Mouse (Mus musculus): ENCODE results near the gene Gnai2. TPM values are rescaled to one million over a fixed set of nuclear protein-coding genes. Genes with fewer than 3 reads are reported as not detected.
"Not testable (repeated sequence)": the region's sequence is repeated elsewhere in the genome, so short reads cannot be mapped to it uniquely, and the experiment has no call there.

The Gnai2 gene
- polyA plus RNA-seq, 1 experiment from 2014 or later, result 162 TPM

DNA sequence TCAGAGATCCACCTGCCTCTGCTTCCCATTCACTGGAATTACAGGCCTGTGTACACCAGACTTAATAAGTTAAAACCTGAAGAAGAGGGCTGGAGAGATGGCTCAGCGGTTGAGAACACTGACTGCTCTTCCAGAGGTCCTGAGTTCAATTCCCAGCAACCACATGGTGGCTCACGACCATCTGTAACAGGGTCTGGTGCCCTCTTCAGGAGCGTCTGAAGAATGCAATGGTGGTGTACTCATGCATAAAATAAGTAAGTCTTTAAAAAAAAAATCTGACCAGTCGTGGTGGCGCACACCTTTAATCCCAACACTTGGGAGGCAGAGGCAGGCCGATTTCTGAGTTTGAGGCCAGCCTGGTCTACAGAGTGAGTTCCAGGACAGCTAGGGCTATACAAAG lies 61.4 kb downstream of the Gnai2 start:
- Histone ChIP-seq H3K4me1 (replicated peaks) (peaks cover 85% of the 10 kb centered on the region), H3K36me3 (replicated peaks) (peaks cover 33% of the 10 kb centered on the region)
- not testable (repeated sequence) for H3K9ac ChIP-seq; ATAC-seq (ENCODE audit: insufficient read depth); H3K4me2 ChIP-seq; H3K9me3 ChIP-seq (replicated peaks); H3K27ac ChIP-seq (replicated peaks); H3K27me3 ChIP-seq; H3K4me3 ChIP-seq (replicated peaks)
- 66% methylated on average over 6 of the region's 6 CpGs for WGBS (ENCODE audit: insufficient replicate concordance)

DNA sequence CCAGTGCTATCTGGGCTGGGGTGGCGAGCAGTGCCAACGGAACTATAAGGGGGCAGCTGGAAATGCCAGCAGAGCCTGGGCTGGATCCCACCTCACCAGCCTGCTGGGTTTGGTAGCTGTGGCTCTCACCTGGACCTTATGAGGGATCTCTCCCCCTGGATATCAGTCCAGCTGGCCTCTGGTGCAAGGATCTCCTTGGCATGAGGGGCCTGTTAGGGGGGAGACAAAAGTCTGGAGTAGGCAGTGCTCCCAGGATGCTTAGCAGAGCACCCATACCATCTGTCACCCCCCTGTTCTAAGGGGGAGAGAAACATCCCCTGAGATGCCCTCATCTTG lies 62.9 kb downstream of the Gnai2 start:
- no peaks in the 10 kb centered on the region for H3K9me3 ChIP-seq (replicated peaks)
- peak overlapping the region; percentile 81; the same call in 1 of the 2 replicates for H3K9ac ChIP-seq
- no peak for ATAC-seq (ENCODE audit: insufficient read depth)
- WGBS (ENCODE audit: insufficient replicate concordance), result 83% methylated on average over 2 of the region's 2 CpGs
- peak overlapping the region; percentile 96 for H3K27ac ChIP-seq (replicated peaks)
- peak overlapping the region; percentile 89 for H3K4me2 ChIP-seq
- peaks cover 86% of the 10 kb centered on the region for H3K4me1 ChIP-seq (replicated peaks)
- peak overlapping the region; percentile 80; the same call in 1 of the 2 replicates for H3K4me3 ChIP-seq (replicated peaks)
- H3K27me3 ChIP-seq, result no peaks in the 10 kb centered on the region
- peaks cover 33% of the 10 kb centered on the region for H3K36me3 ChIP-seq (replicated peaks)

GRCm38 (mm10) chr9:107571534-107572326 lies 63.4 kb downstream of the Gnai2 start:
- Histone ChIP-seq H3K9me3 (replicated peaks) (no peaks in the 10 kb centered on the region), H3K27me3 (no peaks in the 10 kb centered on the region), H3K4me3 (replicated peaks) (peak overlapping the region; percentile 80), H3K27ac (replicated peaks) (peak overlapping the region; percentile 96), H3K4me1 (replicated peaks) (peaks cover 86% of the 10 kb centered on the region), H3K9ac (peak overlapping the region; percentile 81), H3K4me2 (peak overlapping the region; percentile 89), H3K36me3 (replicated peaks) (peaks cover 33% of the 10 kb centered on the region)
- 68% methylated on average over 22 of the region's 22 CpGs for WGBS (ENCODE audit: insufficient replicate concordance)
- ATAC-seq (ENCODE audit: insufficient read depth), result peak; percentile 31

- Histone ChIP-seq H3K4me1 (replicated peaks) (peaks cover 86% of the 10 kb centered on the region), H3K36me3 (replicated peaks) (peaks cover 33% of the 10 kb centered on the region)
These were observed 64.3 kb downstream of the Gnai2 start for GRCm38 (mm10) chr9:107570845-107571244.

GRCm38 (mm10) chr9:107570016-107570415 lies 65.2 kb downstream of the Gnai2 start:
- Histone ChIP-seq H3K27ac (replicated peaks) (peak overlapping the region; percentile 96), H3K27me3 (no peaks in the 10 kb centered on the region), H3K9me3 (replicated peaks) (no peaks in the 10 kb centered on the region), H3K4me2 (peak overlapping the region; percentile 89), H3K4me1 (replicated peaks) (peaks cover 86% of the 10 kb centered on the region), H3K4me3 (replicated peaks) (peak overlapping the region; percentile 80), H3K36me3 (replicated peaks) (peaks cover 39% of the 10 kb centered on the region), H3K9ac (peak overlapping the region; percentile 81)
- no peak for ATAC-seq (ENCODE audit: insufficient read depth)
- WGBS (ENCODE audit: insufficient replicate concordance), result 63% methylated on average over 13 of the region's 13 CpGs

More at GRCm38 (mm10) chr9:107570845-107571244, 64.3 kb downstream of the Gnai2 start:
- Histone ChIP-seq H3K9ac (peak overlapping the region; percentile 81), H3K4me3 (replicated peaks) (peak overlapping the region; percentile 80), H3K4me2 (peak overlapping the region; percentile 89), H3K9me3 (replicated peaks) (no peaks in the 10 kb centered on the region), H3K27ac (replicated peaks) (peak overlapping the region; percentile 96), H3K27me3 (no peaks in the 10 kb centered on the region)
- ATAC-seq (ENCODE audit: insufficient read depth), result peak; percentile 65
- WGBS (ENCODE audit: insufficient replicate concordance), result 31% methylated on average over 21 of the region's 21 CpGs

GRCm38 (mm10) chr9:107569270-107569669 lies 65.9 kb downstream of the Gnai2 start:
- H3K36me3 ChIP-seq (replicated peaks), result peaks cover 40% of the 10 kb centered on the region
- H3K9me3 ChIP-seq (replicated peaks), result no peaks in the 10 kb centered on the region

DNA sequence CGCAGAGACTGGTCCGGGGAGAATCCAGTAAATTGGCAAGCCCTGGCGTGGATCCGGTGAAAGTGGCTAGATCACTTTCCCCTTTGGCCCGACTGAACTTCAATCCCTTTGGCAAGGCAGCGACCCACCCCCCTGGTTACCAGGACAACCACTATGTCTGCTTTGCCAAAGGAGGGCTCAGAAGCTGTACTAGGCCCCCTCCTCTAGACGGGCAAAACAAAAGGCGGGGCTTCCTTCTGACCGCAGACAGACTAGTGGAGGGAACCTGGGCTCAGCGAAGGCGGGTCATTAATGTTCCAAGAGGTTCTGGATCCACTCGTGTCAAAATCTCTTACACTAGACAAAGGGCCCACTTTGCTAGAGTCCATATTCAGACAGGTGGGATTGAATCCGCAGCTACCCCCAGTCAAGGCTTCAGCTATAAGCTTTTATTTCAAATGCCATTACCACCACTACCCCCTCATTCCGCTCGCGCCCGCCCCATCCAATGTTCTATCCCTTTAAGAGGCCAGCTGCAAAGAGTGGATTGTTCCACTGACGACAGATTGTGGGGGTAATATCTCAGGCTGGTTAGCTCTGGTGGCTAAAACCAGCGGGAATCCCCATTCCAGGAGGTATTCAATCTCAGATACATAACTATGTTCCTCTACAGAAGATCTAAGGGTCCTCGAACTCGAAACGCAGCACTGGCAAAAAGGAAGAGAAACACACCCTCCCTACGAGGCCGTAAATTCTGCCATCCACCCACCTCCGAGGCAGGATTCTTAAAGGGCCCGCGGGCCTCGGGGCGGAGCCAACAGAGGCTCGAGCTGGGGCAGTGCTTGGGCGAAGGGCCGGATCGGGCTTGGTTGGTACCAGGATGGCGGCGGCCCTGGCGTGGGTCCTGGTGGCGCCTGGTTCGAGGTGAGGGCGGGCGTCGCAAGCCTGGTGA lies 66.6 kb downstream of the Gnai2 start:
- Histone ChIP-seq H3K27me3 (no peaks in the 10 kb centered on the region), H3K36me3 (replicated peaks) (peaks cover 40% of the 10 kb centered on the region), H3K4me3 (replicated peaks) (peak overlapping the region; percentile 80), H3K9me3 (replicated peaks) (no peaks in the 10 kb centered on the region), H3K4me2 (peak overlapping the region; percentile 89), H3K27ac (replicated peaks) (peak overlapping the region; percentile 96), H3K4me1 (replicated peaks) (peaks cover 92% of the 10 kb centered on the region), H3K9ac (peak overlapping the region; percentile 81)
- ATAC-seq (ENCODE audit: insufficient read depth), result peak; percentile 76
- WGBS (ENCODE audit: insufficient replicate concordance), result 1% methylated on average over 41 of the region's 41 CpGs

More at GRCm38 (mm10) chr9:107569270-107569669, 65.9 kb downstream of the Gnai2 start:
- ATAC-seq (ENCODE audit: insufficient read depth), result peak; percentile 4
- Histone ChIP-seq H3K9ac (peak overlapping the region; percentile 81), H3K27ac (replicated peaks) (peak overlapping the region; percentile 96), H3K4me1 (replicated peaks) (peaks cover 87% of the 10 kb centered on the region), H3K27me3 (no peaks in the 10 kb centered on the region), H3K4me2 (peak overlapping the region; percentile 89), H3K4me3 (replicated peaks) (peak overlapping the region; percentile 80)
- WGBS (ENCODE audit: insufficient replicate concordance), result under 1% methylated on average over 23 of the region's 23 CpGs

DNA sequence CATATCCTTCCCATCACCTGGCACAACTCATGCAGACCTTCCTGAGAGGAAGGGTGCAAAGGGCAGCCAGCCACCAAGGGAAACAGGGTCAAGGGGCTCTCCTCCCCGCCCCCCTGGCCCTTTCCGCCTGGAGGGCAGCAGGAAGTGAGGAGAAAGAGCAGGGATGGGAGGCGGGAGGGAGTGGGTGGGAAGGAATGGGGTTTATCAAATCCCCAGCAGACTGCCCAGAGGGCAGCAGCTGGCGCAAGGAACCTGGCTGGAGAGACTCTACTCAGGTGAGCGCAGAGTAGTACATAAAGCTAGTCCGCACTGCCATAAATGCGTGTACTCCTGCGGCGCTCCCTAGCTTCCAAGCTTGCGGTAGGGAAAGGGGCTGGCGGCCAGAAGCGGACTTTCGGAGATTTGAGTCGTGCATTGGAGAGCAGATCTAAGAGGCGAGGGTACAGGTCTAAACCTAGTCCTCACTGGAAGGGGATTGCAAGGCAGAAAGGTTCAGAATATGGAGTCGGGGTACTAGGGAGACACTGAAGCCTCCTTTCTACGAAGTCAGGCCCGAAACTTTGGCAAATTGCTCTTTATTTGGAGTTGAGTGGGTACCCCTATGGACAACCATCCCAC lies 67.4 kb downstream of the Gnai2 start, which contains the start of gene Hyal2:
Gene Hyal2 (plus strand): TSS at position 244 of the 618 bp plus-strand sequence.
- Histone ChIP-seq H3K9me3 (replicated peaks) (no peaks in the 10 kb centered on the region), H3K36me3 (replicated peaks) (peaks cover 33% of the 10 kb centered on the region), H3K4me3 (replicated peaks) (peak within 1 kb of the TSS; percentile 80), H3K27me3 (no peaks in the 10 kb centered on the region), H3K27ac (replicated peaks) (peak within 1 kb of the TSS; percentile 96), H3K9ac (peak within 1 kb of the TSS; percentile 81), H3K4me2 (peak within 1 kb of the TSS; percentile 89), H3K4me1 (replicated peaks) (peaks cover 90% of the 10 kb centered on the region)
- WGBS (ENCODE audit: insufficient replicate concordance), result 40% methylated on average over 18 of the region's 18 CpGs
- ATAC-seq (ENCODE audit: insufficient read depth), result no peak

GRCm38 (mm10) chr9:107566855-107567254 lies 68.3 kb downstream of the Gnai2 start:
- no peak for ATAC-seq (ENCODE audit: insufficient read depth)
- no peaks in the 10 kb centered on the region for H3K9me3 ChIP-seq (replicated peaks)
- H3K9ac ChIP-seq, result no peak overlapping the region
- H3K36me3 ChIP-seq (replicated peaks), result peaks cover 32% of the 10 kb centered on the region
- peaks cover 90% of the 10 kb centered on the region for H3K4me1 ChIP-seq (replicated peaks)
- no peak overlapping the region for H3K4me3 ChIP-seq (replicated peaks)
- no peaks in the 10 kb centered on the region for H3K27me3 ChIP-seq
- H3K4me2 ChIP-seq, result peak overlapping the region; percentile 89
- peak overlapping the region; percentile 96 for H3K27ac ChIP-seq (replicated peaks)
- 49% methylated on average over 3 of the region's 3 CpGs for WGBS (ENCODE audit: insufficient replicate concordance)

- Histone ChIP-seq H3K4me2 (peak overlapping the region; percentile 89), H3K9me3 (replicated peaks) (no peaks in the 10 kb centered on the region), H3K27me3 (no peaks in the 10 kb centered on the region), H3K36me3 (replicated peaks) (peaks cover 32% of the 10 kb centered on the region), H3K4me3 (replicated peaks) (no peak overlapping the region), H3K4me1 (replicated peaks) (peaks cover 86% of the 10 kb centered on the region), H3K9ac (no peak overlapping the region), H3K27ac (replicated peaks) (peak overlapping the region; percentile 96)
- 47% methylated on average over 15 of the region's 15 CpGs for WGBS (ENCODE audit: insufficient replicate concordance)
- no peak for ATAC-seq (ENCODE audit: insufficient read depth)
These were observed 69.0 kb downstream of the Gnai2 start for GRCm38 (mm10) chr9:107566041-107566709.

All from liver, embryonic 15.5 days (tissue).